10 mouse cellular contexts compared by ENCODE assay signal in the genomic region with DNA sequence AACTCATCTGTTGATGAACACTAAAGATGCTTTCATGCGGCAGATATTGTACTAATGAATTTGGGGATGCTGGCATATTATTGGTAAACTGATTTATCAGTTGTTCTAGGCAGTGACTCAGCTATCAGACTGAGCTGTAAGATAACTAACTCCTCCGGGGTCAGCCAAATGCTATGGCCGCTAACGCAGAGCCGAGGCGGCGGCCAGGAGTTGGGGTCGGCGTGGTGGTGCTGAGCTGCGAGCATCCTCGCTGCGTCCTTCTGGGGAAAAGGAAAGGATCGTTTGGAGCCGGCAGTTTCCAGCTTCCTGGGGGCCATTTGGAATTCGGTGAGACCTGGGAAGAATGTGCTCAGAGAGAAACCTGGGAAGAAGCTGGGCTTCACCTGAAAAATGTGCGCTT. TPM values are rescaled to one million over a fixed set of nuclear protein-coding genes. Genes with fewer than 3 reads are reported as not detected.
"Had no signal": no experiment of that assay in that cellular context is flagged by ENCODE, and none has a peak within 500 bp of the region (broad histone marks: within the 10 kb centered on the region; RNA-seq: fewer than 3 reads in every experiment).

No protein-coding gene starts in this region.

RNA-seq across cellular contexts. Expression of a gene that starts 55.2 kb away (rescaled TPM):
- total RNA-seq: gastrocnemius, adult 18-20 months; gastrocnemius, adult 8-10 months; gastrocnemius, postnatal 14 days; gastrocnemius, postnatal 36 days; heart, adult 18-20 months; heart, adult 8-10 months; heart, postnatal 10 days; heart, postnatal 25 days; heart, postnatal 4 days; liver, adult 2 months had no signal
